Mouse (Mus musculus): Measurements from ENCODE around the gene S100a13. TPM values are rescaled to one million over a fixed set of nuclear protein-coding genes. Genes with fewer than 3 reads are reported as not detected.

The S100a13 gene
- polyA plus RNA-seq, 1 experiment from 2014 or later: 17.4 TPM

Other genes with a start within 250 kb of the S100a13 start
- 5.7 and 8.0 TPM in 2 replicates for gene Dennd4b, start 249.2 kb upstream of the S100a13 start, polyA plus RNA-seq (2016; fragmentation: Nextera tagmentation; extraction: Ambion mirVana)
- 16.6 and 18.2 TPM in 2 replicates for gene Gatad2b, start 221.3 kb upstream of the S100a13 start, polyA plus RNA-seq (2016; fragmentation: Nextera tagmentation; extraction: Ambion mirVana)
- 42.8 and 44.8 TPM in 2 replicates for gene Slc27a3, start 124.5 kb upstream of the S100a13 start, polyA plus RNA-seq (2016; fragmentation: Nextera tagmentation; extraction: Ambion mirVana)
- gene Ints3, start 80.8 kb upstream of the S100a13 start, polyA plus RNA-seq (2016; fragmentation: Nextera tagmentation; extraction: Ambion mirVana): 43.6 and 45.2 TPM in 2 replicates
- 4.0 and 5.0 TPM in 2 replicates for gene Npr1, start 48.6 kb upstream of the S100a13 start, polyA plus RNA-seq (2016; fragmentation: Nextera tagmentation; extraction: Ambion mirVana)
- 301 and 311 TPM in 2 replicates for gene Ilf2, start 38.3 kb upstream of the S100a13 start, polyA plus RNA-seq (2016; fragmentation: Nextera tagmentation; extraction: Ambion mirVana)
- 74.0 and 76.3 TPM in 2 replicates for gene Snapin, start 23.4 kb upstream of the S100a13 start, polyA plus RNA-seq (2016; fragmentation: Nextera tagmentation; extraction: Ambion mirVana)
- gene Chtop, start 4.9 kb upstream of the S100a13 start, polyA plus RNA-seq (2016; fragmentation: Nextera tagmentation; extraction: Ambion mirVana): 197 and 209 TPM in 2 replicates
- 10.3 and 11.2 TPM in 2 replicates for gene S100a1, start within 50 bp of the S100a13 start, polyA plus RNA-seq (2016; fragmentation: Nextera tagmentation; extraction: Ambion mirVana)
- 1.5 and 2.2 TPM in 2 replicates for gene S100a14, start 12.4 kb downstream of the S100a13 start, polyA plus RNA-seq (2016; fragmentation: Nextera tagmentation; extraction: Ambion mirVana)
- gene S100a16, start 22.8 kb downstream of the S100a13 start, polyA plus RNA-seq (2016; fragmentation: Nextera tagmentation; extraction: Ambion mirVana): 56.1 and 58.0 TPM in 2 replicates
- gene S100a3, start 46.1 kb downstream of the S100a13 start, polyA plus RNA-seq (2016; fragmentation: Nextera tagmentation; extraction: Ambion mirVana): not detected in 2 replicates
- not detected in 2 replicates for gene S100a2, start 75.8 kb downstream of the S100a13 start, polyA plus RNA-seq (2016; fragmentation: Nextera tagmentation; extraction: Ambion mirVana)
- gene Gm42674, start 87.5 kb downstream of the S100a13 start, polyA plus RNA-seq (2016; fragmentation: Nextera tagmentation; extraction: Ambion mirVana): not detected in 2 replicates
- gene S100a4, start 89.3 kb downstream of the S100a13 start, polyA plus RNA-seq (2016; fragmentation: Nextera tagmentation; extraction: Ambion mirVana): 4.0 and 7.2 TPM in 2 replicates
- 0.85 and 0.91 TPM in 2 replicates for gene S100a5, start 94.1 kb downstream of the S100a13 start, polyA plus RNA-seq (2016; fragmentation: Nextera tagmentation; extraction: Ambion mirVana)
- gene S100a6, start 98.4 kb downstream of the S100a13 start, polyA plus RNA-seq (2016; fragmentation: Nextera tagmentation; extraction: Ambion mirVana): 37.8 and 42.0 TPM in 2 replicates
- 0.13 and 0.36 TPM in 2 replicates for gene S100a7a, start 139.6 kb downstream of the S100a13 start, polyA plus RNA-seq (2016; fragmentation: Nextera tagmentation; extraction: Ambion mirVana)
- 16.8 and 18.3 TPM in 2 replicates for gene S100a8, start 154.5 kb downstream of the S100a13 start, polyA plus RNA-seq (2016; fragmentation: Nextera tagmentation; extraction: Ambion mirVana)
- gene S100a9, start 181.3 kb downstream of the S100a13 start, polyA plus RNA-seq (2016; fragmentation: Nextera tagmentation; extraction: Ambion mirVana): 8.6 and 11.9 TPM in 2 replicates
- gene Pglyrp4, start 212.5 kb downstream of the S100a13 start, polyA plus RNA-seq (2016; fragmentation: Nextera tagmentation; extraction: Ambion mirVana): not detected in 2 replicates

Data from embryonic facial prominence, embryonic 12.5 days (tissue).